Mouse (Mus musculus): ENCODE measurements around the gene Akap13.

The Akap13 gene

GRCm38 (mm10) chr7:75679631-75680030 is 224.3 kb downstream of the Akap13 start:
- no peak for DNase-seq (ENCODE audit: low spot score)

- no peak for DNase-seq (ENCODE audit: low spot score)
Measured at GRCm38 (mm10) chr7:75682901-75683300, 227.6 kb downstream of the Akap13 start.

GRCm38 (mm10) chr7:75683410-75683809 is 228.1 kb downstream of the Akap13 start:
- DNase-seq (ENCODE audit: low spot score): no peak

DNA sequence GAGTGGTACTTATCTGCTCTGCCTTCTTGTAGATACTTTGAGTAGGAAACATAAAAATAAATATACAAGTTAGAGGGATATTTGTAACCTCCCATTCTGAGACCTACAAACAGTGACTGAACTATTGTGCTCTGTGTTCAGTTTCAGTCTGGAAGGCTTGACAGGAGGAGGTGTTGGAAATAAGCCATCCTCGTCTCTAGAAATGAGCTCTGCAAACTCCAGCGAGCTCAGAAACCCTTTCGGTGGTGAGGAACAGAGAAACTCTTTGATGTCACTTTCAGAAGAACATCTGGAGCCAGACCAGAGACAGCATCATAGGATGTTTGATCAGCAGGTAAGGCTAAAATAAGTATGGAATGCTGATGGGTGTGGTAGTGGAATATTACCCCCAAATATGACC is 229.6 kb downstream of the Akap13 start:
- DNase-seq (ENCODE audit: low spot score): no peak

DNA sequence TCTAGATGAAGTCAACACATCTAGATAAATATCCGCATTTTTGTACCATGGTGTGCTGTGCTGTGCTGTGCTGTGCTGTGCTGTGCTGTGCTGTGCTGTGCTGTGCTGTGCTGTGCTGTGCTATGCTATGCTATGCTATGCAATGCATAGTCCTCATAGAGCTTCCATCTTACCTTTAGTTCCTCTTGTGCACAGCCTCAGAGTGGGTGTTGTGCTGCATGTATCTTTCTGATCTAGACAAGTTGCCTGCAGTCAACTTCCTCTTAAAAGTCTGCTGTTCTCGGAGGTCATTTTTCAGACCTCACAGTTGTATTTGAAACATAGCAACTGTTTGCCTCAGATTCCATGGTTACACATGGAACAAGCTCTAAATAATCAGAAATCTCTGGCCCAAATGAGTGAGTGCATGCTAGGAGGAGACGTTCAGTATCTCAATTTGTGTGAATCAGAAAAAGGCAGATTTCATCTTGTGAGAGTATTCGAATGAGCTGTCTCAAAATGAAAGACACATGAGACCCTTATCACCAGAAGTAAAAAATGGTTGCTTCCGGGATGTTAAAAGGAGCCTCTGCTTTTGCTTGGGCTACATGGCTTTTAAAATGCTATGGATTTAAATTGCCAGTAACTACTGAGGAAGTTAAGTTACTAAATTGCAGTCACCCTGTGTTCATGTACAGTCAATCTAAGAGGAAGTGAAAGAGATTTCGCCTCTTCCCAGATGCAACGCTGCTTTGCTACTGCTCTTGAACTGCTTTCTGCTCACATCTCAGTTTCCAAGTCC is 230.9 kb downstream of the Akap13 start:
- no peak for DNase-seq (ENCODE audit: low spot score)

- DNase-seq (ENCODE audit: low spot score): no peak
Measured at GRCm38 (mm10) chr7:75686827-75687164, 231.5 kb downstream of the Akap13 start.

DNA sequence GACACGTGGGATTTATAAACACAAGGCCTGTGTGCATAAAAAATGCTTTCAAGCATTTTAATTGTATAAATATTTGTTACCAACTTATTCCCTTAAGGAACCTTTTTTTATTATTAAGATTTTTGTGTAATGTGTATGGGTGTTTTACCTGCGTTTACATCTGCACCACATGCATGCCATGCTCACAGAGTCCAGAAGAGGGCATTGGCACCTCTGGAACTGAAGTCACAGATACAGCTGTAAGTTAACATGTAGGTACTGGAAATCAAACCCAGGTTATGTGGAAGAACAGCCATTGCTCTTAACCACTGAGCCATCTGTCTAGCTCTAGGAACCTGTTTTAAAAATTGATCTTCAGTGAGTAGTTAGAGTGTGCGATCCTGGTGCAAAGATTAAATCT is 232.8 kb downstream of the Akap13 start:
- DNase-seq (ENCODE audit: low spot score): no peak

DNA sequence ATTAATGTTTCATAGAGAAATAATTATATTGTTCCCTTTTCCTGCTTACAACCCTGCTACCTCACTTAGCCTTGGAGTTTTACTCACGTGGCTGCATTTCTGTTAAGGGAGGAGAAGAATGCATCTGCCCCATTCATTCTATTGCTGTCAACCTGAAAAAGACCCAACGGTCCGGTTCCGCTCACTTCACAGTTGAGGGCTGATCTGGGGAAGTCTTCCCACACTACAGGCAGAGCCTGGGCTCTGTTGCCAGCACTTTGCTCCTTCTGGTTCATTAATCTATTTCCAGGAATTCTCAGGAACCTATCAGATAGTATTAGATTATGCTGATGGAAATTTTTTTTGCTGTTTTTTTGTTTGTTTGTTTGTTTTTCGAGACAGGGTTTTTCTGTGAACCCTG is 239.4 kb downstream of the Akap13 start:
- no peak for DNase-seq (ENCODE audit: low spot score)

GRCm38 (mm10) chr7:75699836-75700235 is 244.5 kb downstream of the Akap13 start:
- DNase-seq (ENCODE audit: low spot score): no peak

GRCm38 (mm10) chr7:75700771-75701345 is 245.5 kb downstream of the Akap13 start:
- DNase-seq (ENCODE audit: low spot score): no peak

- DNase-seq (ENCODE audit: low spot score): no peak
Measured at GRCm38 (mm10) chr7:75701761-75702160, 246.4 kb downstream of the Akap13 start.

GRCm38 (mm10) chr7:75702368-75702767 is 247.0 kb downstream of the Akap13 start:
- DNase-seq (ENCODE audit: low spot score): no peak

DNA sequence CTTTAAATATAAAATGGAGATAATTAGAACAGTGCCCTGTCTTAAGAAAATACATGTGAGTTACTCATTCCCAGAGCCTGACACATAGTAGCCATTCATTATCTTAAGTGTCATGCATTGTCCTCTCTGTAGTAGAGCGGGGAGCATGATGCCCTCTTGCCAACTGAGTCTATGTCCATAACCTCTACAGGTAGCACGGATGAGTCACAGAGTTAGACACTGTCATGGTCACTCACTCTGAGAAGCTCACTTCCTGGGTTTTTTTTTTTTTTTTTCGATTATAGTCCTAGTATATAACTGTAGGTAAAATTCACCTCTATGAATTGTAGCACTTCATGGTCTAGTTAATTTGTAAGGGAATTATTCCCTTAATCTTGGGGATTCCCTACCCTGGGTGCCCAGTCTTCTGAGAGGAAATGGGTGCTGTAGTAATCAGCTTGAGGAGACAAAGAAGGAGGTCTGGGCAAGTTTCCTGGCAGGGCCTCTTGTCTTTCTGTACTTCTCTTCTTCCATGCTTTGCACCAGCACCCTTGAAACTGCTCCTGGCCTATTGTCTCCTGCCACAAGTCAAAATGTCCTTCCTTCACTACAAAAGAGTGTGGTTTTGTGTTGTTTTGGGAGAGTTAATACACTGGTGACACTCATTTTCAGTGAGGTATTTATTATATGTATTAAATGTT is 247.8 kb downstream of the Akap13 start:
- no peak for DNase-seq (ENCODE audit: low spot score)

DNA sequence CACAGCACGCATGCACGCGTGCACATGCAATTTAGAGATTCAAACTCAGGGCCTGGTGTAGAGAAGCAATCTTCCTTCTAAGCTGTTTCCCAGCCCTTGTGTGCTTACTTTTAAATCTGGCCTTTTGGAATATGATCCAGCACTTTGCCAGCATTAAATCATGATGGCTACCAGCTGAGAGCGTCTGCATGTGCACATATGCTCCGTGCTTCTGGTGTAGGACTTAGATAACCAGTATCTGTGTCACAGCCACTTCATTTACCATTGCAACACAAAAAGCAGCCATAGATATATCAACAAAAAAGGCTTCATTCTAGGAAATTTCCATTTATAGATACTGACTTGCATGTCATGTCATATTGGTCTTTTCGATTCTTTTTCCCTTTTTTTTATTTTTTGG is 249.5 kb downstream of the Akap13 start:
- no peak for DNase-seq (ENCODE audit: low spot score)

DNA sequence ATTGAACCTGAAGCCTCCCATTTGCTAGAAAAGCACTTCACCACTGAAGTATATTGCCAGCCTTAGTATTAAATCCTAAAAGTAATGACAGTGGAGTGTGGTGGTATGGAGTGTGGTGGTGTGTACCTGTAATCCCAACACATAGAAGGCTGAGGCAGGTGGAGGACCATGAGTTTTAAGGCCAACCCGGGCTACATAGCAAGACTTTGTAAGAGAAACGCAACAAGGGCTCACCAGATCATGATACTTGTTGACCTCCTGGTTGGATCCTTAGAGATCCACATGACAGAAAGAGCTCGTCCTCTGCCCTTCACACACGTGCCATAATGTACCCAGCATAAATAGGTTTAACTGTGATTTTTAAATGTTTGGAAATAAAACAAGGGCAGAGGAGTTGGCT is 254.6 kb downstream of the Akap13 start:
- no peak for DNase-seq (ENCODE audit: low spot score)

GRCm38 (mm10) chr7:75710920-75711319 is 255.6 kb downstream of the Akap13 start:
- no peak for DNase-seq (ENCODE audit: low spot score)

GRCm38 (mm10) chr7:75711436-75711835 is 256.1 kb downstream of the Akap13 start:
- no peak for DNase-seq (ENCODE audit: low spot score)

GRCm38 (mm10) chr7:75712808-75713207 is 257.5 kb downstream of the Akap13 start:
- DNase-seq (ENCODE audit: low spot score): no peak

- no peak for DNase-seq (ENCODE audit: low spot score)
Measured at GRCm38 (mm10) chr7:75713959-75714358, 258.6 kb downstream of the Akap13 start.

DNA sequence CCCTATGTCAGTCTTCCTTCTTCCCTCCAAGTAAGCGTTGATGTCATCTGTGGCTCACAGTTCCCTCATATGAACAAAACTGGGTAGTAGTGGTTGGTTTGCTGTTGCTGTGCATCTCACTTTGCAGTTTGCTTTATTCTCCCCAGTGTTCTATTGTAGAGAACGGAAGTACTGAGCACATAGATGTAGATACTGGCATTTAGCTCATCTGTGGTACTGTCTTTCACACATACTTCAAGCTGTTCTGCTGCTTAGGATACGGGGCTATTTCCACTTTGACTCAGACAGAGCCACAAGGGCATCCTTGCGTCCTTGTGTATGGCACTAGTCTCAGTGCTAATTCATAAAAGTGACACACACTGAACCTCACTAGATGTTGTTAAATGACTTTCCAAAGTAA is 259.7 kb downstream of the Akap13 start:
- DNase-seq (ENCODE audit: low spot score): no peak

- no peak for DNase-seq (ENCODE audit: low spot score)
Measured at GRCm38 (mm10) chr7:75715939-75716338, 260.6 kb downstream of the Akap13 start.

DNA sequence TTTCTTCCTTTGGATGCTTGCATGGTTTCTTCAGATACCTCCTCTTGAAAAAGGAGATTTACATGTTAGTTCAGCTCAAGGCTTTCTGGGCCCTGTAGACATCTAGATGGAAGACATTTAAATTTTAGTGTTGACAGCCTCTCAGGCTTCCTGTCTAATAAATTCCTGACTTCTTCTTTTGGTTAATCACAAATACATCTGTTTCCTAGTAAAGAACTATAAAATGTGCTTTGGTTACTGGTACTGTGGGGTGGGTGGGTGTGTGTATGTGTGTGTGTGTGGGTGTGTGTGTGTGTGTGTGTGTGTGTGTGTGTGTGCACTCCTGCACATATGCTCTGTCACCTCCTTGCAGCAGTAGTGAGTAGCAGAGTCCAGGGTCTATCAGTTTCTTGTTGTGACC is 262.0 kb downstream of the Akap13 start:
- DNase-seq (ENCODE audit: low spot score): no peak

- DNase-seq (ENCODE audit: low spot score): no peak
Measured at GRCm38 (mm10) chr7:75721302-75721701, 266.0 kb downstream of the Akap13 start.
